Mouse (Mus musculus): ENCODE measurements around the gene Scn7a.

DNA sequence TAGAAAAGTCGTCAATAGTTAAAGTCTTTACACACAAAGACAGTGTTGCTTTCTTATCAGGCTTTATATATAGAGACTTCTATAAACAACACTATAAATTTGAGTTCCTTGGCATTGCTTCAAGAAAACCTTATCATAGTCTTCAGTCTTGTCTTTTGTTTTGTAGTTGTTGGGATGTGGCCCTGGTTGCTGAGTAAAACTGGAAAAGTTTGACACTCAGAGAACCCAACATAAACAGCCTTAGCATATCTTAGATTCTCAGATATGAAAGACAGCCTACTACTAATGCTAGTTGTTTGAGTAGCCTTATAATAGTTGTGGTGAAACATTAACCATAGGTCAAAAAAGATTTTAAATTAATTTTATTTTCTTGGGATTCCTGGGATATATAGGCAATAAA lies 6.9 kb upstream of the Scn7a start:
- TF ChIP-seq GATA1 (IDR thresholded peaks at IDR 0.05; ENCODE audit: low read length): no peak
- TF ChIP-seq TAL1 (IDR thresholded peaks at IDR 0.05; ENCODE audit: low read length): no peak
